Mouse (Mus musculus) left cerebral cortex, postnatal 14 days (tissue): ENCODE results near the gene Mcam. TPM values are rescaled to one million over a fixed set of nuclear protein-coding genes. Genes with fewer than 3 reads are reported as not detected.
"Not testable (repeated sequence)": the region's sequence is repeated elsewhere in the genome, so short reads cannot be mapped to it uniquely, and the experiment has no call there.

Source experiments
- DNase-seq, 2 experiments: peaks; one replicate each; pipeline ENCODE4 v3.0.0; 2021 to 2022; ENCODE audit warnings: low spot score in 2 of 2, mixed read lengths in 1 of 2
- intact Hi-C: fragments of 180-260 bp; cut with DNase I; formaldehyde crosslinking; loops from one replicate; pipeline ENCODE4 v1.15.1; 2025
- total RNA-seq, 2 experiments: library from RNA; stranded (reverse); gene quantifications; 2 replicates each; pipeline ENCODE4 v1.2.3; 2021

Mcam gene
- total RNA-seq, 2 experiments from 2014 or later = 20.3 to 22.0 TPM

DNA sequence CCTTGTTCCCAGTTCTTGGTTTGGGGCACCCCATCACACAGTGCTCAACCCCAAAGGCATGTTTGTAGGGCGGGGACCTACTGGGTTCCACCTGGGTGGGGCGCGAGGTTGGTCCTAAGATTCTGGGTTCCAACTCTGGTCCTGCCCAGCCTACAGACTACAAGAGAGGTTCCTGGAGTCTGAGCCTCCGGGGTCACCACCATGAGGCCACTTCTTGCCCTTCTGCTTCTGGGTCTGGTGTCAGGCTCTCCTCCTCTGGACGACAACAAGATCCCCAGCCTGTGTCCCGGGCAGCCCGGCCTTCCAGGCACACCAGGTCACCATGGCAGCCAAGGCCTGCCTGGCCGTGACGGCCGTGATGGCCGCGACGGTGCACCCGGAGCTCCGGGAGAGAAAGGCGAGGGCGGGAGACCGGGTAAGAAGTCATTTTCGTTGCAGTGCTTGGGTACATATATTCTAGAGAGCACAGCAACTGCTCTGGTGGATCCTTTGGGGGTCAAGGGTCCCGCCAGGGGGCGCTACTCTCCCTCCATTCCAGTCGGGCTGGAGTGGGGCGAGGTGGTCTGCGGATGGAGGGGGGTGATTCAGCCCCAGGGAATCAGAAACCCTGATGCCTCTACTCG, 26.6 kb upstream of the Mcam start:
- intact Hi-C loops = loop anchor here (5.0 kb wide), 2 partner anchors 40 to 120 kb away; partner anchors contain the start of gene Usp2
- DNase-seq = no peak

DNA sequence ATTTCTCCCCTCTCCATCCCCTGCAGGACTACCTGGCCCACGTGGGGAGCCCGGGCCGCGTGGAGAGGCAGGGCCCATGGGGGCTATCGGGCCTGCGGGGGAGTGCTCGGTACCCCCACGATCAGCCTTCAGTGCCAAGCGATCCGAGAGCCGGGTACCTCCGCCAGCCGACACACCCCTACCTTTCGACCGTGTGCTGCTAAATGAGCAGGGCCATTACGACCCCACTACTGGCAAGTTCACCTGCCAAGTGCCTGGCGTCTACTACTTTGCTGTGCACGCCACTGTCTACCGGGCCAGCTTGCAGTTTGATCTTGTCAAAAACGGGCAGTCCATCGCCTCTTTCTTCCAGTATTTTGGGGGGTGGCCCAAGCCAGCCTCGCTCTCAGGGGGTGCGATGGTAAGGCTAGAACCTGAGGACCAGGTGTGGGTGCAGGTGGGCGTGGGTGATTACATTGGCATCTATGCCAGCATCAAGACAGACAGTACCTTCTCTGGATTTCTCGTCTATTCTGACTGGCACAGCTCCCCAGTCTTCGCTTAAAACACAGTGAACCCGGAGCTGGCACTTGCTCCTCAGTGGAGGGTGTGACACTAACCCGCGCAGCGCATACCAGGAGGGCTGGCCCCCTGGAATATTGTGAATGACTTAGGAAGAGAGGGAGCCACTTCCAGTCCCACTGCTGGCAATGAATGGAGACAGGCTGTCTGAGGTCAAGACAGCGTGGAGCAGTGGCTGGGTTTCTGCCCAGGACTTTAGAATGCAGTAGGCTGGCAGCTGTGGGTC, 25.8 kb upstream of the Mcam start:
- no peak for DNase-seq
- intact Hi-C loops = loop anchor here (5.0 kb wide), 2 partner anchors 41 to 121 kb away; partner anchors contain the start of gene Usp2

DNA sequence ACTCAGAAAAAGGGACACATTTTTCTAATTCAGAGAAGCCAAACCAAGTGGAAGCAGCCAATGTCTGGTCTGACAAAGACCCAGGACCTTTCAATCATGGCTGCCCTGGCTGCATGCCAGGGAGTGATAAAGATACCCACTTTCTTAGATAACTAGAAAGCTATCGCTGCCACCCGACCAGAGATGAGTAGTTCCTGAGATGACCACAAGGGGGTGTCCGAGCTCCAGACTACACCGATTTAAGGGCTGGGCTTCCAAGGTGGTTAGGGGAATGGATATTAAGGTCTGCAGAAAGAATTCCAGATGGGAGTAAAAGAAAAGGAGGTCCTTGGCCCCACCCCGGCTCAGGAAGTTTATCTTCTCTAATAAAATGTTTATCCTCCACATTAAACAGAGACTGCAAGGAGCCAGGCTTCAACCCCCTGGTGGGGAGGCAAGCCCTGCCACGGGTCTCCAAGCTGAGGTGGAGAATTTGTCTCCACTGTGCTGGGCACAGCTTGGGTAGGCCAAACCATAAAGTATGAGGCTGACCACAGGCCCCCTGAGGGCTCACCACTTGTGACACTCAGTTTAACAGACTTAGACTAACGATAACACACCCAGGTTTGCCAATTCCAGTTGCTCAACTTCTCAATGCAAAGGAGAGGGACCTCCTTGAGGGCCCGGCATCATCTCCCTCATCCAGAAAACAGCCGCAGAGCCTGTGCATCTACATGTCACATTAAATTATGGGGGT, 24.7 kb upstream of the Mcam start:
- intact Hi-C loops = loop anchor here (5.0 kb wide), 2 partner anchors 42 to 122 kb away; partner anchors contain the start of gene Usp2
- DNase-seq = peak; percentile 84

DNA sequence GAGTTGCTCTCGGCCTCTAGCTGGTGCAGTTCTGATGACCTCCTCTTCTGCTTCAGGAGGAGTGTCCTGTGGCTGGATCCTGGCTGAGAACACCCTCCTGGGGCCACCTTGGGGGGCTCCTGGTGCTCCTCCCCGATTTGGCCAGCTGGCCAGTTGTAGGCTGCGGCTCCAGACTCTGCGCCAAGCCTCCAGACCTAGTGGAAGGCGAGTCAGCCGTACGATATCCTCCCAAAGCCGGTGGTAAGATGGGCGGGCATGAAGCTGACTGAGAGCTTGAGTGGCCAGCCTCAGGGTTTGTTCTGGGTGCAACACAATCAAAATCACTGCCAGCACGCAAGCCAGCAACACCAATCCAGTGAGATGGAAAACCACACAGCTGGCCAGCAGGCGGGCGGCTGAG, 22.4 kb upstream of the Mcam start:
- DNase-seq, intact Hi-C loops: not testable (repeated sequence)

DNA sequence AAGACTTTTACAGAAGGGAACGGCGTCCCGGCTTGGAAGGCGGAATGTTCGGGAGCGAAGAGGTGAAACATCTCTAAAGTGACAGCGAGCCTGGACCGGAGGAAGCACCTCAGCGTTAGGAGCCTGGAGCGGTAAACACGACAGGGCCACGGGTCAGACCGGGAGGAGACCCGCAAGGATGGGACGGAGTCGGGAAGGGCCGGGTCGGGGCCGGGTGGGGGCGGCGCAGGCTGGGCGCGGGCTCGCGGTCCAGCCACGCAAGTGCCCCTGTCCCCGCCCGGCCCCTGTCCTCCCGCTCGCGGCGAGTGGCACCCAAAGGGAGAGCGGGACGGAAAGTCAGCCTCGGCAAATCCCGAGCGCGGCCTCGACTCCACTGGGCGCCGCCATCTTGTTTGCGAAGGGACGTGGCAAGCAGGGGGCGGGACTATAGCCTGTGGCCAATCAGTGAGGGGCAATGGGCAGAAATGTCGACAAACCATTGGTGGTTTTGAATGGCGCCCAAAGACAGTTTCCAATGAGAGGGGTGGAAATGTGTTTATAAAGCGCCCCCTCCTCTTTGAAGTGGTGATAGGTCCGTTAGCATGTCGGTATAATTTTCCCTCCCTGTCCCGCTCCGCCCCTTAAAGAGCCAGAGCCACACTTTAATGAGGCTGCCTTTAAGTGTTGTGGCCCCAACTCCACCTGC, 21.0 kb upstream of the Mcam start, which contains the start of the genes Gm49380 and Rnf26:
Gene Gm49380 (minus strand): TSS at position 396 of the 685 bp plus-strand sequence.
Gene Rnf26 (minus strand): TSS at position 413 of the 685 bp plus-strand sequence.
- peak; percentile 97 to 98 for DNase-seq
- intact Hi-C loops = no loop called here

DNA sequence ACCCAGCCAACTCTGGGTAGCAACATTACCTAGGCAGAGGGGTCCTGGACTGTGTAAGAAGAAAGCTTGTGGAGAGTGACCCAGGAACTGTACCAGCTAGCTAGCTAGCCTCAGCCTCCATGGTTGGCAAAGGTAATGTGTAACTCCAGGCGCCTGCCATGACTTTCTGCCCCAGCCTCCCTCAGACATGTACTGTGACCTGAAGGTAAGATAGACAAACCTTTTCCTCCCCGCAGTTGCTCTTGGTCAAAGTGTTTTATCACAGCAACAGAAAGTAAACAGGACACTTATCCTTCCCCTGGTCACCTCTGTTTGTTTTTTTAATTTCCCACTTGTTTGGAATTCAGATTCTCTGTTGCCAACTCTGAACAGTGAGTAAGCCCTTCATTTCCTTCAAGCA, 19.8 kb upstream of the Mcam start:
- intact Hi-C loops = no loop called here
- no peak for DNase-seq

DNA sequence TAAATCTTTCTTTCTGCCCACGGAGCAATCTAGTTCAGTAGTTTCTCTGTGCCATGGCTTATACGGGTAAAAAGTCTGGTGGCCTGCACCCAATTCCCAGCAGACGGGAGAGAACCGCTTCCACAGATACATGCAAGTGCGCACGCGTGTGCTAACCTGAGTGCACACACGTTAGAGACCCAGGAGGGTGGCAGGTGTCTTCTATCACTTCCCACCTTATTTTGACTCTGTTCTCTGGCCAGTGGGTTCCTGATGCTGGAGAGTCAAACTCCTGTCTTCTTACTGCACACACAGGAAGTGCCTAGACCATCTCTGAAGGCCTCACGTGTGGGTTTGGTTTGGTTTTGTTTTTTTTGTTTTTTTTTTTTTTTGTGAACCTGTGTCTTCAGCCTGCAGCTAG, 18.7 kb upstream of the Mcam start:
- intact Hi-C loops = no loop called here
- no peak for DNase-seq

DNA sequence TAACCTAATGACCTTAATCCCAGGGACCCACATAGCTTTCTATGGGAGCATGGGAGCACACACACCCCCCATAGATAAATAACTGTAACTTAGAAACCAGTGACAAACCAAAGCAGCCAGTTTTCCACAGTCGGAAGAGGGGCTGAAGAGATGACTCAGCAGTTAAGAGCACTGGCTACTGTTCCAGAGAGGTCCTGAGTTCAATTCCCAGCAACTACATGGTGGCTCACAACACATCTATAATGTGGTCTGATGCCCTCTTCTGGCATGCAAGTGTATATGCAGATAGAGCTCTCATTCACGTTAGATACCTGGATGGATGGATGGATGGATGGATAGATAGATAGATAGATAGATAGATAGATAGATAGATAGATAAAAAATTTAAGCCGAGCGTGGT, 18.1 kb upstream of the Mcam start:
- intact Hi-C loops = no loop called here
- DNase-seq = no peak

DNA sequence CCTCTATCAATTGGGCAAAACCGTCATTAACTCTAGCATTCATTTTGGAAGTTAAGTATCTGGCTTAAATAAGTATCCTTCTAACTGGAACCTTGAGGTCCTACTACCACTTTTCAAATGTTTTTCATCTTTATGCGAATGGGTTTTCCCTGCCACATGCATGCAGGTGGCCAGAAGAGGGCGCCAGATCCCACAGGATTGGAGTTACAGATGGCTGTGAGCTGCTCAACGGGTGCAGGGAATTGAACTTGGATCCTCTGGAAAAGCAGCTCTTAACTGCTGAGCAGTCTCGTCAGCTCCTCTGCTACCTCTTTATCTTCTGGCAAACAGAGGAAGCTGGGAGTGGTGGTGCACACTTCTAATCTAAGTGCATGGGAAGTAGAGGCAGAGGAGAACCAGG, 15.3 kb upstream of the Mcam start:
- no peak for DNase-seq
- intact Hi-C loops = no loop called here

DNA sequence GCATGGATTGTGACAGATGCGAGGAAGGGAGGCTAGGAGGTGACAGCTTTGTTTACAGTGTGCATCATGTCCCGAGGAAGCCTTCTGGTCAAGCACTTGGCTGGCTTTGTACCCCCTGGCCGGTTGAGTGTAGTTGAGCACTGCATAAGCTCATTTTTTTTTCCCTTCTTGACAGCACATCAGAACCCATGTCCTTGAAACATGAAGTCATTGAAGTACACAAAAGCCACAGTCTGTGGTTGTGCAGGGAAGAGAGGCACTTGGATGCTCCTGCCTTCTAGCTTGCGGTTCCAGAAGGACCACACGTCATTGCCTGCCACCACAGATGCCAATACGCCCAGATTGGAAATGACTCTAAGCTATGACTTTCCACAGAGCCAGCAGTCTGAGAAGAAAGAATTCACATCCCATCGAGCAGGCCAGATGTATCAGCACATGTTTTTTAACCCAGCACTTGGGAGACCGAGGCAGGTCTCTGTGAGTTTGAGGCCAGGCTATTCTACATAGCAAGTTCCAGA, 14.3 kb upstream of the Mcam start:
- intact Hi-C loops = loop anchor here (10.0 kb wide), 2 partner anchors 115 to 275 kb away; partner anchors contain the start of genes Cbl and Slc37a4
- DNase-seq = no peak

DNA sequence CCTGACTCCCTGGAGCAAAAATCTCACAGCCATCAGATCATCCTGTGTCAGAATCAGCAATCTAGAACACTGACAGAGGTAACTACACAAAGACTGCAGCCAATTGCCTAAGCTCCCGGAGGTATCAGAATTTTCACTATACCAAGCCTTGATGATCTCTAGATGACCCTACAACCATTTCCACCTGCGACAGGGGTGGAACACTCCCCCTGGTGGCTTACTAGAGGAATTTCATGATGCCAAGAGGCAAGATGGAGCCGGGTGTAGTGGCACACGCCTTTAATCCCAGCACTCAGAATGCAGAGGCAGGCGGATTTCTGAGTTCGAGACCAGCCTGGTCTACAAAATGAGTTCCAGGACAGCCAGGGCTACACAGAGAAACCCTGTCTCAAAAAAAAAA, 10.0 kb upstream of the Mcam start:
- intact Hi-C loops = loop anchor here (10.0 kb wide), 2 partner anchors 110 to 270 kb away; partner anchors contain the start of genes Cbl and Slc37a4
- DNase-seq = no peak

DNA sequence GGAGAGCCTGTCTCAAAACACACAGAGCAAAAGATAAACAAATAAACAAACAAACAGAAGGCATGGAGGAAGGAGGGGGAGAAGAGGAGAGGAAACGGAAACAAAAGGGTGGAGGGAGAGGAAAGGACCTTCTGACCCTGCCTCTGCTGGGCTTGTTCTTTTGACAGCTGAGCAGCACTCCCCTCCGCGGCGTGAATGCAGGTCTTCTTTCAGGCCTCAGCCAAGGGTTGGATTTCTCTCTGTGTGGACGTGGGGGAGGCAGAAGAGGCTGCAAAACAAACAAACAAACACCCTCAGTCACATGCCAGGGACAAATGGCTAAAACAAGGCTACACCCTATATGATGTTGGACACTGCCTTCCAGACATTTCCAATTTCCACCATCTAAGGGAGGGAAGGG, 9.2 kb upstream of the Mcam start:
- no peak for DNase-seq
- intact Hi-C loops = loop anchor here (10.0 kb wide), 2 partner anchors 110 to 270 kb away; partner anchors contain the start of genes Cbl and Slc37a4

DNA sequence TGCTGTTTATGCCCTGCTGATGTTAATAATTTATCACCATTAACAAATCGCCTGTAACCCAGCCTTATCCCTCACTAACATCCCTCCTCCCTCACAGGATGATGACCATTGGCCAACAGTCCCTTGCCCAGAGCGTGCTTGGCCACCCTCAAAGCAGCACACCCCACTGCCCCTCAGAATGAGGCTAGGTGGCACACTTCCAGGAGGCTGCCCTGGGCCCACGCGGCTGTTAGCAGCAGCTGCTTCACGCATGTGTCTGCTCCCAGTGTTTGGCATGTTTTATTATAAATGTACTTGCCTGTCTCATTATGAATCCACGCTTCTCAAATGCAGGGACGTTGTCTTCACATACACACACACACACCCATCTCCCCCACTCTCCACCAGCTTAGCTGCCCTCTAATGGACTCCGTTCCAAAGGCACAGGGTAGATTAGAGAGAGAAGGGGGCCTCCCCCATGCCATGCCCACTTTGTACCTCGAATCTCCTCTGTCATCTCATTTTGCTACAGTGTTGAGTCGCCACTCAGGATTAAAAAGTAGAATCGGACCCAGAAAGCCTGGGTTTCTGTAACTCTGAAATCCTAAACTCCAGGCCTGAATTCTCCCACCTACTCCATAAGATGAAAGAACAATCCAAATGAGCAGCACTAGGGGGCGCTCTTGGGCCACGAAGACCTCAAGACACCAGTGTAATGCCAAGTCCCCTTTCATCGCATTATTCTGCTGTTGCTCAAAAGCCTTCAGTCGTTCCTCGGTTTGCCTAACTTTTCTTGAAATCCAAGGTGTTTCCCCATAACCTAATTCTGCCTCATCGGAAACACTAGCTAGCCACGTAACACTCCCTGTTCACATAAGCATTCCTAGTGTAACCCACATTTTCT, 8.5 kb upstream of the Mcam start:
- DNase-seq = peak; percentile 94
- intact Hi-C loops = loop anchor here (10.0 kb wide), 2 partner anchors 109 to 269 kb away; partner anchors contain the start of genes Cbl and Slc37a4

DNA sequence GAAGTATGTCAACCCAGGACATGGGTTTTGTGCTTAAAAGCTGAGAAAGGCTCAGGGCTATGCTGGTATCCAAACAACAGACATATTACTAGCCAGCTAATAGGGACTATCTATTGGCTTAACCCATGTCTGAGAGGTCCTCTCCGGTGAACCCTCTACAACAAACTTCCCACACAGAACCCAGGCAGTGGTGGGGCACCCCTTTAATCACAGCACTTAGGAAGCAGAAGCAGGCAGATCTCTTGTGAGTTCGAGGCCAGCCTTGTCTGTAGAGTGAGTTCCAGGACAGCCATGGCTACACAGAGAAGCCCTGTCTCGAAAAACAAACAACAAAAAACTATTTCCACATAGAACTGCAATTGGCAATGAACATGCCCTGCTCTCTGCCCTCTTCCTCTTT, 7.5 kb upstream of the Mcam start:
- intact Hi-C loops = loop anchor here (10.0 kb wide), 2 partner anchors 108 to 268 kb away; partner anchors contain the start of genes Cbl and Slc37a4
- no peak for DNase-seq

DNA sequence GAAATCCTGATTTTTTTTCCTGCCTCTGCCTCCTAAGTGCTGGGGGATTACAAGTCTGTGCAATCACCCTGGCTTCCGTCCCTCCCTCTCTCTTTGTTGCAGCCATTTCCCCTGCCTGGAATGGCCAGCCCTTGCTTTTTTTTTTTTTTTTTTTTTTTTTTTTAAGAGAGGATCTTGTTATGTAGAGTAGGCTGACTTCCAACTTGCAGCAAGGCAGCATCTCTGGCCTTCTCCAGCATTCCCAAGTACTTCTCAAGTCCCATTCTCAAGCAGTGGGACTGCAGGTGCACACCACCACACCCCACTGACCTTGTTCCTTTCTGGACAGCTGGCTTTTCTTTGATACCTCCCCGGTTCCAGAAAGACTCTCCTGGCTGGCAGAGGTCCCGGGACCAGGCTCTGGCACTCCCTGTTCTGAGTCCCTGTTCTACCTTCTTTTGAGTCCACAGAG, 6.9 kb upstream of the Mcam start:
- intact Hi-C loops = loop anchor here (10.0 kb wide), 2 partner anchors 107 to 267 kb away; partner anchors contain the start of genes Cbl and Slc37a4
- DNase-seq = no peak

DNA sequence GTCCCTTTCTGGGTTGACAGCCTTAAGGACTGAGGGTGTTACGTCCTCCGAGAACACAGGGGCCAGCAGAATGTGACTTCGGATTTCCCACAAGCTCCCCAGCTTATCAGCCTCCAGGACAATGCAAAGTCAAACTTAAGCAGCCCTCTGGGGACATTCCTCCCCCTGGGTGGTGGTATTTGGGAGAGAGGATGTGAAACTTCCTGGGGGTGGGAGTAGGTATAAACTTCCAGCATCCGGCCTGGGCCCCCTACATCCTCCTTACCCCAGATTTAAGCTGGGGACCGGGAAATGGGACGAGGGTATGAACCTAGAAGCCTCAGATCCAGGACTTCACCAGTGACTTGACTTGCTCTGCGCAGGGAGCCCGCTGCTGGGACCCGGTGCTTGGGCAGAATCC, 4.6 kb upstream of the Mcam start:
- no peak for DNase-seq
- intact Hi-C loops = loop anchor here (10.0 kb wide), 2 partner anchors 105 to 265 kb away; partner anchors contain the start of genes Cbl and Slc37a4

DNA sequence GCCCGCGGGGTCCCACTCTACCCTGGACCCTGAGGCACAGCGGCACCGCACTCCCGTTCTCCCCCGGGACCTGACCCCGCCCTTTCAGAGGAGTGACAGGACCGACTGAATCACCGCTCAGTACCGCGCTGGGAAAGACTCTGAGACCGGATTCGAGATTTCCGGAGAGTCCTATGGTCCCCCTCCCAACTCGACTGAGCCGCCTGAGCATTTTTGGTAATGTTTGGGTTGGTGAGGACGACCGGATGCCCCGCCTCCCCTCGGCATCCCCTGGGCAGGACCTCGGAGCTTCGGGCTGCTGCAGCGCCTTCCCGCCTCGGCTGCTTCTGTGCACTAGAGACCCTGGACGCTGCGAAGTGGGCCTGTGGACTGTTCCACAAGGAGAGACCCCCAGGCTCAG, 4.2 kb upstream of the Mcam start:
- intact Hi-C loops = no loop called here
- no peak for DNase-seq
